Mouse (Mus musculus) spleen, adult 18-20 months (tissue): ENCODE data around the gene Meis3.

Experiments used
- DNase-seq, 2 experiments: peaks; one replicate each; pipeline ENCODE4 v3.0.0; 2022; ENCODE audit warnings: mixed read lengths in 2 of 2

Meis3 gene

DNA sequence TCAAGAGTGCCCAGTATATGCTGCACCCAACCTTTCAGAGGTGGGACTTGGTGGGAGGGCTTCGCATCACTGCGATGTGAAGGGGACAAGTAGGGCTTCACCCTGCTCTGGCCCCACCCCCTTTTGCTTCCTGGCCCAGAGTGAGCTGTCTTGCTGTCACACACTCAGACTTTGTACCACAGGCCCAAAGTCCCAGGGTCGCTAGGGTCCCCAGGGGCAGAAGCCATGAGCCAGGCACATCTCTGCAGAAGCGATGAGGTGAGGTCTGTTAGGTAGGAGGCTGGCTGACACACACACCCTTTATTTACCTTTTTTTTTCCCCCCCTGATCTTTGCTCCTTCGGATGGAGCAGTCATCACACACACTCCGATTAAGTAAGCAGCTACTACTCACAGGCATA is 38.3 kb downstream of the Meis3 start:
- DNase-seq: no peak

- DNase-seq: no peak
Measured at GRCm38 (mm10) chr7:16213986-16214385, 39.1 kb downstream of the Meis3 start.

DNA sequence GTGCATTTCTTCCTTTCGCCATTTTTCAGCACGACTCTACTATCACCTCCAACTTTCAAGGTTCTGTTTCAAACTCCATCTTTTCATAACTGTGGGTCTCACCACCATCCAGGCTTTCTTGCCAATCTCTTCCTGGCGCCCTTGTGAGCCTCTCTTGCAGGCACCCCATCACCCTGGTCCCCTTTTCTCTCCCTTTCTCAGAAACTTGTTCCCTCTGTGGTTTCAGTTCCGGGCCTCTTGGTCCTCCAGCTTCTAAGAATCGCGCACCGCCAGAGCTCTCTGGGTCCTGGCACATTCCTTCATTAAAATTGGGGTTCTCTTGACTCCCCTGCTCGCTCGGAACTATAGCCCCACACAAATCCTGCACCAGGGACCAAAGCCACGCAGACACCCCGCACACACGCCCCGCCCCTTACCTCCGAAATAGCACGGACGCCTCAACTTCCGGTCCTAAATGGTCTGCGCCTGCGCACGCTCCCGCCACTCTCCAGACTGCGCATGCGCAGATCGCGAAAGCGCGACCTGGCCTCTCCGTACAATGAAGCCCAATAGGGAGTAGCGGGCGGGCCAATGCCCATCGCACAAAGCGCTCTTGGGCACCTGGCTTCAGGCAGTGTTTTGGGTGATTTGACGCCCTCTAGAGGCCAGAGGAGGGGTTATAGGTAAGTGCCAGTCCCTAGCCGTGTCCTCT is 46.8 kb downstream of the Meis3 start, which contains the start of gene Dhx34:
Gene Dhx34 (minus strand): TSS at position 456 of the 691 bp plus-strand sequence.
- DNase-seq: peak; percentile 94 to 95

DNA sequence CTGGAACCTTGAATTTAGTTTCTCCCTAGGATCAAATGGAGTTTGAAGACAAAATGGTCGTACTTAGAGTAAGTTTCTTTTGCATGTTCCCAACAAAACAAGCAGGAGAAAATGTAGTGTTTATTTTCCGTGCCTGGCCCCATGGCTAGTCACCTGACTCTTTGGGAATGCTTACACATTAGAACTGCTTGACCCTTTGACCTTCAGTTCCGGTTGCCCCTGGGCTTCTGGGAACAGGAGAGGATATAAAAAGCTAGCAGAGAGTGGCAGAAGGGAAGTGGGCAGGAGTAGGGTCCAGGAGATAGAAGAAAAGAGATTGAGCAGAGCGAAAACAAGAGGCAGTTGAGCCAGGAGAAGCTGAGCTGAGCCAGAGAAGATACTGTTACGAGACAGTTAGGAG is 55.0 kb downstream of the Meis3 start:
- DNase-seq: no peak
